Mouse (Mus musculus) MEL (cell line): ENCODE data around the gene 4930539E08Rik. TPM values are rescaled to one million over a fixed set of nuclear protein-coding genes. Genes with fewer than 3 reads are reported as not detected.

ENCODE experiments used
- DNase-seq: peaks from one replicate; pipeline ENCODE4 v3.0.0; 2011; ENCODE audit warnings: low read depth, low spot score
- H3K27ac ChIP-seq: 2 replicates; pipeline ENCODE4 v1.5.1; 2012; ENCODE audit warnings: low read depth, mild to moderate bottlenecking, control low read depth, low read length, moderate library complexity; ENCODE audit not compliant: control insufficient read depth
- H3K27me3 ChIP-seq, 2 experiments: fragments of 150-350 bp in 1 of 2; sonication (generic) in 1 of 2; 2 replicates each; pipeline ENCODE4 v1.6.1; 2012; ENCODE audit warnings: low read length in 2 of 2, mild to moderate bottlenecking in 2 of 2, improper control_type of control experiment in 1 of 2, moderate library complexity in 1 of 2; ENCODE audit not compliant: insufficient read depth in 2 of 2, control insufficient read depth in 1 of 2
- H3K36me3 ChIP-seq, 2 experiments: 2 replicates each; pipeline ENCODE4 v1.6.1; 2012 to 2014; ENCODE audit warnings: low read length in 2 of 2, improper control_type of control experiment in 1 of 2, inconsistent platforms in 1 of 2, mild to moderate bottlenecking in 1 of 2; ENCODE audit not compliant: insufficient read depth in 2 of 2, control insufficient read depth in 1 of 2
- H3K4me1 ChIP-seq, 2 experiments: fragments of 150-350 bp in 1 of 2; sonication (generic) in 1 of 2; 2 replicates each; pipeline ENCODE4 v1.6.1; 2012; ENCODE audit warnings: low read length in 2 of 2, improper control_type of control experiment in 1 of 2, mild to moderate bottlenecking in 1 of 2; ENCODE audit not compliant: insufficient read depth in 2 of 2, control insufficient read depth in 1 of 2
- H3K4me3 ChIP-seq, 2 experiments: fragments of 150-350 bp in 1 of 2; sonication (generic) in 1 of 2; 2 replicates each; pipeline ENCODE4 v1.5.1; 2012; ENCODE audit warnings: low read depth in 2 of 2, low read length in 2 of 2, mild to moderate bottlenecking in 2 of 2, moderate library complexity in 2 of 2, control low read depth in 1 of 2, improper control_type of control experiment in 1 of 2; ENCODE audit not compliant: control insufficient read depth in 1 of 2, insufficient read depth in 1 of 2
- H3K79me2 ChIP-seq: 2 replicates; pipeline ENCODE4 v1.6.1; 2012; ENCODE audit warnings: mild to moderate bottlenecking, low read length, moderate library complexity; ENCODE audit not compliant: control insufficient read depth, poor library complexity, insufficient read depth
- H3K9ac ChIP-seq: 2 replicates; pipeline ENCODE4 v1.6.1; 2012; ENCODE audit warnings: low read depth, mild to moderate bottlenecking, control low read depth, low read length, moderate library complexity; ENCODE audit not compliant: control insufficient read depth, poor library complexity, severe bottlenecking
- H3K9me3 ChIP-seq: fragments of 150-350 bp; sonication (generic); replicated peaks from 2 replicates; pipeline ENCODE4 v1.6.1; 2012; ENCODE audit warnings: mild to moderate bottlenecking, low read length, improper control_type of control experiment, moderate library complexity; ENCODE audit not compliant: insufficient read depth
- BHLHE40 ChIP-seq: IDR thresholded peaks from 2 replicates; pipeline ENCODE4 v1.6.1; 2012; ENCODE audit warnings: low read depth, mild to moderate bottlenecking, inconsistent platforms, low read length, improper control_type of control experiment, borderline replicate concordance
- CTCF ChIP-seq, 3 experiments: IDR thresholded peaks in 2 of 3; conservative IDR thresholded peaks in 1 of 3; 2 replicates each; pipeline ENCODE4 v1.5.1; 2011 to 2012; ENCODE audit warnings: low read length in 3 of 3, low read depth in 2 of 3, mild to moderate bottlenecking in 2 of 3, improper control_type of control experiment in 1 of 3, inconsistent platforms in 1 of 3, mixed read lengths in 1 of 3, moderate library complexity in 1 of 3; ENCODE audit not compliant: control insufficient read depth in 1 of 3, insufficient read depth in 1 of 3, poor library complexity in 1 of 3, severe bottlenecking in 1 of 3
- E2F4 ChIP-seq: IDR thresholded peaks from 2 replicates; pipeline ENCODE4 v1.6.1; 2011; ENCODE audit warnings: low read depth, low read length, improper control_type of control experiment, borderline replicate concordance
- EP300 ChIP-seq, 2 experiments: IDR thresholded peaks; 2 replicates each; pipeline ENCODE4 v1.6.1; 2011; ENCODE audit warnings: improper control_type of control experiment in 2 of 2, low read length in 2 of 2, low read depth in 1 of 2, mild to moderate bottlenecking in 1 of 2
- GABPA ChIP-seq: IDR thresholded peaks from 2 replicates; pipeline ENCODE4 v1.6.1; 2012; ENCODE audit warnings: low read depth, mild to moderate bottlenecking, inconsistent platforms, low read length, improper control_type of control experiment, moderate library complexity
- GATA1 ChIP-seq: IDR thresholded peaks from 2 replicates; pipeline ENCODE4 v1.6.1; 2011; ENCODE audit warnings: low read depth, low read length, improper control_type of control experiment
- HCFC1 ChIP-seq: IDR thresholded peaks from 2 replicates; pipeline ENCODE4 v1.6.1; 2012; ENCODE audit warnings: low read depth, mild to moderate bottlenecking, inconsistent platforms, low read length, improper control_type of control experiment, moderate library complexity
- JUND ChIP-seq: IDR thresholded peaks from 2 replicates; pipeline ENCODE4 v1.6.1; 2011; ENCODE audit warnings: low read depth, mild to moderate bottlenecking, improper control_type of control experiment, low read length
- KAT2A ChIP-seq: conservative IDR thresholded peaks from 2 replicates; pipeline ENCODE4 v1.6.1; 2012; ENCODE audit warnings: low read depth, low read length, improper control_type of control experiment, inconsistent platforms
- MYC ChIP-seq: IDR thresholded peaks from 2 replicates; pipeline ENCODE4 v1.6.1; 2011; ENCODE audit warnings: low read depth, mild to moderate bottlenecking, low read length, improper control_type of control experiment, moderate library complexity
- POLR2AphosphoS5 ChIP-seq: IDR thresholded peaks from 2 replicates; pipeline ENCODE4 v1.6.1; 2012; ENCODE audit warnings: low read depth, borderline replicate concordance, mild to moderate bottlenecking, inconsistent platforms, low read length, moderate library complexity, mixed read lengths
- RAD21 ChIP-seq: IDR thresholded peaks from 2 replicates; pipeline ENCODE4 v1.6.1; 2011; ENCODE audit warnings: mild to moderate bottlenecking, low read depth, low read length, improper control_type of control experiment
- SIN3A ChIP-seq: IDR thresholded peaks from 2 replicates; pipeline ENCODE4 v1.6.1; 2012; ENCODE audit warnings: low read length, improper control_type of control experiment, inconsistent platforms
- SMC3 ChIP-seq: IDR thresholded peaks from 2 replicates; pipeline ENCODE4 v1.6.1; 2011; ENCODE audit warnings: low read depth, low read length, improper control_type of control experiment
- TBP ChIP-seq: IDR thresholded peaks from 2 replicates; pipeline ENCODE4 v1.8.0; 2011; ENCODE audit warnings: low read depth, low read length, improper control_type of control experiment
- TCF12 ChIP-seq: IDR thresholded peaks from 2 replicates; pipeline ENCODE4 v1.6.1; 2014; ENCODE audit warnings: low read depth, mild to moderate bottlenecking, inconsistent platforms, low read length, improper control_type of control experiment, moderate library complexity
- ZC3H11A ChIP-seq: IDR thresholded peaks from 2 replicates; pipeline ENCODE4 v1.6.1; 2012; ENCODE audit warnings: low read depth, mild to moderate bottlenecking, inconsistent platforms, low read length, improper control_type of control experiment
- ZKSCAN1 ChIP-seq: IDR thresholded peaks from 2 replicates; pipeline ENCODE4 v1.6.1; 2012; ENCODE audit warnings: low read depth, mild to moderate bottlenecking, inconsistent platforms, low read length, improper control_type of control experiment, moderate library complexity
- ZMIZ1 ChIP-seq: IDR thresholded peaks from 2 replicates; pipeline ENCODE4 v1.6.1; 2012; ENCODE audit warnings: low read depth, mild to moderate bottlenecking, inconsistent platforms, low read length, improper control_type of control experiment, moderate library complexity
- ZNF384 ChIP-seq: IDR thresholded peaks from 2 replicates; pipeline ENCODE4 v1.6.1; 2012; ENCODE audit warnings: low read depth, mild to moderate bottlenecking, inconsistent platforms, low read length, improper control_type of control experiment
- polyA plus RNA-seq, 2 experiments: library from polyadenylated mRNA; stranded (reverse) in 1 of 2; unstranded in 1 of 2; fragments of >175 nt in 1 of 2; fragments of >200 nt in 1 of 2; gene quantifications; 2 replicates each; pipeline versions ENCODE4 v1.2.1 to v1.2.4; 2012; ENCODE audit warnings: low replicate concordance in 2 of 2, low read depth in 1 of 2; ENCODE audit not compliant: insufficient read length in 2 of 2, insufficient read depth in 1 of 2, missing spikeins in 1 of 2
- total RNA-seq: library from RNA; depleted of rRNA; stranded (reverse); fragments of 300-350 nt; gene quantifications from 2 replicates; pipeline ENCODE4 v1.2.3, GENCODE M21; 2012

Gene 4930539E08Rik
- total and polyA plus RNA-seq, 3 experiments, result 0.01 to 0.04 TPM; not detected in 1

DNA sequence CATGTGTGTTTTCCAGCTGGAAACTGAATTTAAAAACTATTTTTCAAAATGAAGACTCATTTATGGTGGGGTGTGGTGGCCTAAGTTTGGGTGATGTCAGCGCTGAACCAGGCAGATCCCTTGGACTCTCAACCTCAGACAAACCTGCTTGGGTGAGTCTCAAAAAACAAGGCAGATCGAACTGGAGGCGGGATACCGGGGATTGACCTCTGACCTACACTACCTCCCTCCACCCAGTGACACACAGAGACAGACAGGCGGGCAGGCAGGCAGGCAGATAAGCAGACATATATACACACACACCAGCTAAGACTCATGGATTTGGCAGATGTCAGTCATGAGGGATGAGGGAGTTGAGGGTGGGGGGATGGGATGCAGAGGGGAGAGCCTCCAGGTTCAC, 16.9 kb downstream of the 4930539E08Rik start:
- Histone ChIP-seq H3K4me1 (peaks cover 3 to 10% of the 10 kb centered on the region in 2 experiments), H3K9ac (no peak overlapping the region), H3K9me3 (no peaks in the 10 kb centered on the region), H3K79me2 (peaks cover 12% of the 10 kb centered on the region), H3K27ac (no peak overlapping the region), H3K4me3 (no peak overlapping the region), H3K36me3 (peaks cover 0 to 10% of the 10 kb centered on the region in 2 experiments; a peak in 2 of 4 replicates), H3K27me3 (no peaks in the 10 kb centered on the region)
- no peak for DNase-seq
- no peak for TF ChIP-seq GABPA
- no peak for TF ChIP-seq MYC
- TF ChIP-seq BHLHE40, result no peak
- TF ChIP-seq TBP, result no peak
- no peak for TF ChIP-seq KAT2A
- TF ChIP-seq ZNF384, result no peak
- no peak for TF ChIP-seq SIN3A
- TF ChIP-seq GATA1, result no peak
- no peak for TF ChIP-seq E2F4
- no peak for TF ChIP-seq JUND
- no peak for TF ChIP-seq SMC3
- no peak for TF ChIP-seq EP300 (IDR thresholded peaks at IDR 0.05; ENCODE audit: low read depth in 1 of 2, low read length in 2 of 2)
- no peak for TF ChIP-seq HCFC1
- no peak for TF ChIP-seq ZC3H11A
- TF ChIP-seq POLR2AphosphoS5, result no peak

DNA sequence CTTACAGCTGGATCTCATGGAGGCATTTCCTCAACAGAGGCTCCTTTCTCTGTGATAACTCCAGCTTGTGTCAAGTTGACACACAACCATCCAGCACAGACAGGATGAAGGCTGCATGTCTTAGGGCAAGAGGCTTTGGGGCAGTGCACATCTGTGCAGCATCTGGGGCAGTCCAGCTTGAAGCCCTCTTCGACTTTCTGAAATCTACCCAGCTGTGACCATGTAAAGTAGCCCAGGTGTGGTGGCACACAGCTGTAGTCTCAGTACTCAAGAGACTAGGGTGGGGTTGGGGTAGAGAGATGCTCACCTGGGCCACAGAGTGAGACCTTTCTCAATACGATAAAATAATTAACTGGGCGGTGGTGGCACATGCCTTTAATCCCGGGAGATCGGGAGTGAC, 17.3 kb downstream of the 4930539E08Rik start:
- peaks cover 12% of the 10 kb centered on the region for H3K79me2 ChIP-seq
- H3K9me3 ChIP-seq, result no peaks in the 10 kb centered on the region
- H3K27ac ChIP-seq, result no peak overlapping the region
- no peak for DNase-seq
- no peak overlapping the region for H3K9ac ChIP-seq
- no peaks in the 10 kb centered on the region for H3K27me3 ChIP-seq
- H3K4me1 ChIP-seq, result peaks cover 3 to 10% of the 10 kb centered on the region in 2 experiments
- TF ChIP-seq ZKSCAN1 (no peak), ZC3H11A (no peak), POLR2AphosphoS5 (no peak), ZMIZ1 (no peak), TCF12 (no peak), RAD21 (no peak), CTCF (IDR thresholded peaks at IDR 0.05 in 2 of 3, conservative IDR thresholded peaks at IDR 0.05 in 1 of 3; ENCODE audit: control insufficient read depth in 1 of 3, insufficient read depth in 1 of 3, low read depth in 2 of 3, low read length in 3 of 3, poor library complexity in 1 of 3, severe bottlenecking in 1 of 3) (no peak)
- TF ChIP-seq, all 39 proteins: peak for 0
- Histone ChIP-seq H3K4me3 (no peak overlapping the region), H3K36me3 (peaks cover 0 to 10% of the 10 kb centered on the region in 2 experiments; a peak in 2 of 4 replicates)
